Mouse (Mus musculus) T-helper 2 cell (primary cell): ENCODE results near the gene Trim28.

ENCODE experiments used
- in situ Hi-C: fragments of 300-600 bp; cut with MboI, MseI; formaldehyde crosslinking; loops from one replicate; pipeline ENCODE4 v1.15.1; 2025; ENCODE audit warnings: high pct_unique_total_duplicates

Gene Trim28

GRCm38 (mm10) chr7:13032541-13032940 is 33.6 kb downstream of the Trim28 start:
- in situ Hi-C loops: no loop called here

GRCm38 (mm10) chr7:13033451-13034147 is 34.7 kb downstream of the Trim28 start:
- in situ Hi-C loops: no loop called here

- in situ Hi-C loops: no loop called here
Observed at GRCm38 (mm10) chr7:13034148-13034977, 35.4 kb downstream of the Trim28 start, which contains the start of gene Chmp2a. Gene Chmp2a, minus strand, starts transcription at chr7:13034807.

GRCm38 (mm10) chr7:13035211-13035855 is 36.4 kb downstream of the Trim28 start:
- in situ Hi-C loops: no loop called here

GRCm38 (mm10) chr7:13036806-13037205 is 37.9 kb downstream of the Trim28 start:
- in situ Hi-C loops: no loop called here

- in situ Hi-C loops: no loop called here
Observed at GRCm38 (mm10) chr7:13037366-13037765, 38.5 kb downstream of the Trim28 start.

GRCm38 (mm10) chr7:13037901-13038555 is 39.1 kb downstream of the Trim28 start, which contains the start of gene Ube2m:
Gene Ube2m, minus strand, starts transcription at chr7:13038275.
- in situ Hi-C loops: no loop called here

GRCm38 (mm10) chr7:13038621-13039169 is 39.8 kb downstream of the Trim28 start:
- in situ Hi-C loops: no loop called here

- in situ Hi-C loops: no loop called here
Observed at GRCm38 (mm10) chr7:13039181-13039580, 40.3 kb downstream of the Trim28 start.

- in situ Hi-C loops: loop anchor here (5.0 kb wide), 1 partner anchor 34 kb away; no protein-coding TSS in a partner anchor
Observed at GRCm38 (mm10) chr7:13041256-13041655, 42.3 kb downstream of the Trim28 start.

- in situ Hi-C loops: loop anchor here (5.0 kb wide), 1 partner anchor 35 kb away; no protein-coding TSS in a partner anchor
Observed at GRCm38 (mm10) chr7:13042511-13042910, 43.6 kb downstream of the Trim28 start.

GRCm38 (mm10) chr7:13043120-13043444 is 44.2 kb downstream of the Trim28 start:
- in situ Hi-C loops: loop anchor here (5.0 kb wide), 1 partner anchor 36 kb away; no protein-coding TSS in a partner anchor

GRCm38 (mm10) chr7:13043445-13044253 is 44.7 kb downstream of the Trim28 start:
- in situ Hi-C loops: loop anchor here (5.0 kb wide), 1 partner anchor 36 kb away; no protein-coding TSS in a partner anchor

- in situ Hi-C loops: loop anchor here (5.0 kb wide), 1 partner anchor 37 kb away; no protein-coding TSS in a partner anchor
Observed at GRCm38 (mm10) chr7:13044254-13044625, 45.3 kb downstream of the Trim28 start.

GRCm38 (mm10) chr7:13046084-13046483 is 47.2 kb downstream of the Trim28 start:
- in situ Hi-C loops: no loop called here

GRCm38 (mm10) chr7:13053001-13053400 is 54.1 kb downstream of the Trim28 start:
- in situ Hi-C loops: loop anchor here (10.0 kb wide), 1 partner anchor 222 kb away; the partner anchor contains the start of genes Lig1 and Zswim9

GRCm38 (mm10) chr7:13053501-13053900 is 54.6 kb downstream of the Trim28 start:
- in situ Hi-C loops: loop anchor here (10.0 kb wide), 1 partner anchor 221 kb away; the partner anchor contains the start of genes Lig1 and Zswim9

GRCm38 (mm10) chr7:13053961-13054286 is 55.0 kb downstream of the Trim28 start:
- in situ Hi-C loops: loop anchor here (10.0 kb wide), 1 partner anchor 221 kb away; the partner anchor contains the start of genes Lig1 and Zswim9

- in situ Hi-C loops: loop anchor here (10.0 kb wide), 1 partner anchor 220 kb away; the partner anchor contains the start of genes Lig1 and Zswim9
Observed at GRCm38 (mm10) chr7:13054287-13055010, 55.5 kb downstream of the Trim28 start, which contains the start of gene Mzf1. Gene Mzf1, minus strand, starts transcription at chr7:13054764.
